18 mouse cellular contexts compared by ENCODE assay signal in genomic region chr17:31258310-31258865, GRCm38 (mm10). TPM values are rescaled to one million over a fixed set of nuclear protein-coding genes. Genes with fewer than 3 reads are reported as not detected.
"Had no signal": no experiment of that assay in that cellular context is flagged by ENCODE, and none has a peak within 500 bp of the region (broad histone marks: within the 10 kb centered on the region; RNA-seq: fewer than 3 reads in every experiment).

No protein-coding gene starts in this region.

- H3K36me3 ChIP-seq: limb, embryonic 10.5 days; midbrain, embryonic 10.5 days; neural tube, embryonic 15.5 days had no signal

- H3K27me3 ChIP-seq: neural tube, embryonic 15.5 days had no signal

- H3K9ac ChIP-seq: lung, embryonic 14.5 days; neural tube, embryonic 15.5 days had no signal

- DNase-seq: kidney, adult 8-10 months; kidney, postnatal 14 days; lung, embryonic 14.5 days; lung, postnatal 10 days; midbrain, embryonic 14.5 days; thymus, adult 18-20 months; thymus, postnatal 14 days had no signal

- H3K27ac ChIP-seq: left cerebral cortex, adult 2 months; limb, embryonic 10.5 days; midbrain, embryonic 10.5 days; neural tube, embryonic 15.5 days had no signal

- H3K4me3 ChIP-seq: left cerebral cortex, adult 2 months; limb, embryonic 10.5 days; midbrain, embryonic 10.5 days; myocyte; neural tube, embryonic 15.5 days had no signal

- H3K4me2 ChIP-seq: liver, embryonic 11.5 days; lung, embryonic 14.5 days; neural tube, embryonic 15.5 days had no signal

- H3K9me3 ChIP-seq: limb, embryonic 10.5 days; midbrain, embryonic 10.5 days; neural tube, embryonic 15.5 days had no signal

RNA-seq across cellular contexts. Expression of gene Ubash3a, which starts 50.7 kb away (rescaled TPM):
- total RNA-seq: left cerebral cortex, adult 2 months; left cerebral cortex, postnatal 14 days had no signal
- polyA plus RNA-seq: midbrain, embryonic 14.5 days; myocyte; neural tube, embryonic 15.5 days had no signal

RNA-seq across cellular contexts. Expression of gene Tmprss3, which starts 59.6 kb away (rescaled TPM):
- total RNA-seq: layer of hippocampus, postnatal 25 days; left cerebral cortex, adult 2 months had no signal
- polyA plus RNA-seq: large intestine, adult 2 months; limb, embryonic 10.5 days; lung, embryonic 14.5 days; midbrain, embryonic 10.5 days; midbrain, embryonic 14.5 days; myocyte; neural tube, embryonic 11.5 days; small intestine, adult 2 months had no signal
